Comparison of ENCODE assay signal across 10 mouse cellular contexts in the genomic region with DNA sequence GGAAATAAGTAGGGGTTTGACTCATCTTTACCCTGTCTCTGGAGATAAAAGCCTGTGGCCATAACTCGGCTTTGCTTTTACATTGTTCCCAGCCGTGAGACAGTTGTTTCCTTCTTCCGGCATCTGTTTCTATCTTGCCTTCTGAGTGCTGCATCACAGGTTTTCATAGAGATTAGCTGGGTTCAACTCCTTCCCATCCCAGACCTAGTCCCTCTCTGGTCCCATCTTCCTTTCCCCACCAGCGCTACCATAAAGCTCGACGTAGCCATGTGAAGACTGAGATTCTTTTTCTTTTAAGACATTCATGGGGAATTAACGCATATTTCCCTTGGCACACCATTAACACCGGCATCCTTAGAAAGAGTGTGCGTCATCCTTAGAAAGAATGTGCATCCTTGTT.
DNase-seq lines count a peak whose midpoint lies in the region; ATAC-seq and TF ChIP-seq lines count a peak whose summit lies in the region.
"Had no signal": no experiment of that assay in that cellular context is flagged by ENCODE, and none has a peak within 500 bp of the region (broad histone marks: within the 10 kb centered on the region; RNA-seq: fewer than 3 reads in every experiment).

No protein-coding gene starts in this region.

- TF ChIP-seq CTCF in lung, embryonic 14.5 days (IDR thresholded peaks at IDR 0.05; ENCODE audit: low read depth): no peak

- no peaks in the 10 kb centered on the region for H3K27me3 ChIP-seq in lung, embryonic 14.5 days (ENCODE audit: insufficient read depth, low read length)
- H3K27me3 ChIP-seq in forebrain, embryonic 16.5 days (replicated peaks; ENCODE audit: control insufficient read depth, insufficient read depth, low read length): no peaks in the 10 kb centered on the region; the same call in 1 of the 2 replicates
- peaks cover 21% of the 10 kb centered on the region for H3K27me3 ChIP-seq in liver, embryonic 13.5 days
- 0 out of 2 replicates have a peak, but pooled peaks cover 5% of the 10 kb centered on the region for H3K27me3 ChIP-seq in neural tube, embryonic 15.5 days (replicated peaks)

- peaks cover 40% of the 10 kb centered on the region for H3K4me1 ChIP-seq in lung, embryonic 14.5 days (ENCODE audit: insufficient read depth)
- H3K4me1 ChIP-seq in forebrain, embryonic 16.5 days (replicated peaks; ENCODE audit: control insufficient read depth, insufficient read depth, low read length): peaks cover 28% of the 10 kb centered on the region
- peaks cover 33% of the 10 kb centered on the region for H3K4me1 ChIP-seq in liver, embryonic 13.5 days (replicated peaks)
- H3K4me1 ChIP-seq in neural tube, embryonic 15.5 days: peaks cover 42% of the 10 kb centered on the region

- peak overlapping the region; percentile 46 for H3K4me3 ChIP-seq in lung, embryonic 14.5 days (ENCODE audit: low read depth, low read length)
- no peak overlapping the region; the same call in 1 of the 2 replicates for H3K4me3 ChIP-seq in forebrain, embryonic 16.5 days (replicated peaks; ENCODE audit: low read length)
- H3K4me3 ChIP-seq in liver, embryonic 13.5 days (replicated peaks): no peak overlapping the region
- H3K4me3 ChIP-seq in neural tube, embryonic 15.5 days (replicated peaks): peak overlapping the region; percentile 23

- H3K9ac ChIP-seq in lung, embryonic 14.5 days: peak overlapping the region; percentile 26; the same call in 1 of the 2 replicates
- no peak overlapping the region for H3K9ac ChIP-seq in forebrain, embryonic 16.5 days (replicated peaks; ENCODE audit: low read depth, low read length)
- H3K9ac ChIP-seq in liver, embryonic 13.5 days: no peak overlapping the region
- 0 out of 2 replicates have a peak overlapping the region, but pooled peaks have one; percentile 17 for H3K9ac ChIP-seq in neural tube, embryonic 15.5 days (replicated peaks)

- ATAC-seq in lung, embryonic 14.5 days (ENCODE audit: insufficient read depth): peak; percentile 25; the same call in 1 of the 2 replicates
- peak; percentile 31 for ATAC-seq in forebrain, embryonic 16.5 days
- ATAC-seq in liver, embryonic 13.5 days (ENCODE audit: low read depth): no peak
- no peak for ATAC-seq in neural tube, embryonic 15.5 days (ENCODE audit: low FRiP score)
- ATAC-seq in erythroblast, adult 5-6 weeks (replicated peaks; ENCODE audit: low FRiP score, poor library complexity, severe bottlenecking): no peak

- no peak overlapping the region; the same call in none of the 2 replicates for H3K27ac ChIP-seq in lung, embryonic 14.5 days (ENCODE audit: low read depth)
- no peak overlapping the region for H3K27ac ChIP-seq in forebrain, embryonic 16.5 days (ENCODE audit: low read length)
- no peak overlapping the region for H3K27ac ChIP-seq in liver, embryonic 13.5 days
- no peak overlapping the region; the same call in 1 of the 2 replicates for H3K27ac ChIP-seq in neural tube, embryonic 15.5 days (replicated peaks)

- H3K9me3 ChIP-seq in lung, embryonic 14.5 days (ENCODE audit: low read depth, low read length): no peaks in the 10 kb centered on the region
- no peaks in the 10 kb centered on the region for H3K9me3 ChIP-seq in forebrain, embryonic 16.5 days (ENCODE audit: control insufficient read depth, low read length)
- H3K9me3 ChIP-seq in liver, embryonic 13.5 days (replicated peaks): no peaks in the 10 kb centered on the region
- no peaks in the 10 kb centered on the region for H3K9me3 ChIP-seq in neural tube, embryonic 15.5 days (replicated peaks)

- no peak for DNase-seq in lung, embryonic 14.5 days
- no peak for DNase-seq in lung, postnatal 10 days
- no peak for DNase-seq in liver, embryonic 13.5 days
- DNase-seq in adrenal gland, adult 18-20 months (ENCODE audit: low spot score in 2 of 2): no peak
- no peak for DNase-seq in ovary, postnatal 14 days (ENCODE audit: low spot score)
- DNase-seq: cerebellum, postnatal 10 days; thymus, adult 18-20 months had no signal

- peak overlapping the region; percentile 71 for H3K4me2 ChIP-seq in lung, embryonic 14.5 days
- peak overlapping the region; percentile 58 for H3K4me2 ChIP-seq in forebrain, embryonic 16.5 days (ENCODE audit: low read length)
- H3K4me2 ChIP-seq in liver, embryonic 13.5 days: peak overlapping the region; percentile 33
- peak overlapping the region; percentile 53 for H3K4me2 ChIP-seq in neural tube, embryonic 15.5 days

- 2% methylated on average over 9 of the region's 9 CpGs for WGBS in lung, embryonic 14.5 days
- WGBS in forebrain, embryonic 16.5 days: 3% methylated on average over 9 of the region's 9 CpGs
- 3% methylated on average over 9 of the region's 9 CpGs for WGBS in liver, embryonic 13.5 days (ENCODE audit: insufficient replicate concordance)
- WGBS in neural tube, embryonic 15.5 days: 5% methylated on average over 9 of the region's 9 CpGs

- H3K36me3 ChIP-seq in lung, embryonic 14.5 days (ENCODE audit: insufficient read depth): no peaks in the 10 kb centered on the region
- no peaks in the 10 kb centered on the region for H3K36me3 ChIP-seq in forebrain, embryonic 16.5 days (ENCODE audit: control insufficient read depth, insufficient read depth)
- H3K36me3 ChIP-seq in liver, embryonic 13.5 days: no peaks in the 10 kb centered on the region
- no peaks in the 10 kb centered on the region for H3K36me3 ChIP-seq in neural tube, embryonic 15.5 days

Comparison
In these comparisons a context has a peak if more than half of its experiments do, and no peak if none do; other contexts are left out.
1. ATAC-seq: peak in lung, embryonic 14.5 days (single experiment) and forebrain, embryonic 16.5 days (single experiment); none in liver, embryonic 13.5 days (single experiment), neural tube, embryonic 15.5 days (single experiment) and erythroblast, adult 5-6 weeks (single experiment).
2. H3K4me3 ChIP-seq: peak in lung, embryonic 14.5 days (single experiment) and neural tube, embryonic 15.5 days (single experiment); none in forebrain, embryonic 16.5 days (single experiment) and liver, embryonic 13.5 days (single experiment).
3. H3K9ac ChIP-seq: peak in lung, embryonic 14.5 days (single experiment) and neural tube, embryonic 15.5 days (single experiment); none in forebrain, embryonic 16.5 days (single experiment) and liver, embryonic 13.5 days (single experiment).
4. Peak in every context shown above with its lines, with median percentiles within 50 percentile points of each other: H3K4me2 ChIP-seq.